Mouse (Mus musculus) forebrain, embryonic 14.5 days (tissue): ENCODE measurements around the gene Rgp1. TPM values are rescaled to one million over a fixed set of nuclear protein-coding genes. Genes with fewer than 3 reads are reported as not detected.

Experiments
- ATAC-seq: fragments of 200-750 bp; cut with Nextera tagmentation; 2 replicates; pipeline ENCODE4 v1.8.0; 2017; ENCODE audit warnings: mild to moderate bottlenecking, moderate library complexity
- DNase-seq: peaks from one replicate; pipeline ENCODE4 v3.0.0-alpha.2; 2015; ENCODE audit warnings: low spot score
- H3K27ac ChIP-seq: fragments of 300-500 bp; sonication (generic); 2 replicates; pipeline ENCODE4 v1.5.1; 2014; ENCODE audit warnings: low read depth, mild to moderate bottlenecking, control low read depth, low read length, moderate library complexity
- H3K27me3 ChIP-seq: fragments of 300-500 bp; sonication (generic); replicated peaks from 2 replicates; pipeline ENCODE4 v1.6.1; 2014; ENCODE audit warnings: low read length, control low read depth, mixed read lengths; ENCODE audit not compliant: control insufficient read depth, insufficient read depth
- H3K36me3 ChIP-seq: fragments of 300-500 bp; sonication (generic); 2 replicates; pipeline ENCODE4 v1.6.1; 2014; ENCODE audit warnings: low read length, control low read depth; ENCODE audit not compliant: control insufficient read depth, insufficient read depth
- H3K4me1 ChIP-seq: fragments of 300-500 bp; sonication (generic); 2 replicates; pipeline ENCODE4 v1.6.1; 2014; ENCODE audit warnings: antibody characterized with exemption, low read length, control low read depth; ENCODE audit not compliant: control insufficient read depth, insufficient read depth
- H3K4me2 ChIP-seq: fragments of 300-500 bp; sonication (generic); 2 replicates; pipeline ENCODE4 v1.6.1; 2014; ENCODE audit warnings: mild to moderate bottlenecking, control low read depth, low read length
- H3K4me3 ChIP-seq: fragments of 300-500 bp; sonication (generic); 2 replicates; pipeline ENCODE4 v1.5.1; 2014; ENCODE audit warnings: low read depth, low read length, control low read depth
- H3K9ac ChIP-seq: fragments of 300-500 bp; sonication (generic); 2 replicates; pipeline ENCODE4 v1.6.1; 2014; ENCODE audit warnings: mild to moderate bottlenecking, low read length, control low read depth, moderate library complexity
- H3K9me3 ChIP-seq: fragments of 300-500 bp; sonication (generic); replicated peaks from 2 replicates; pipeline ENCODE4 v1.6.1; 2016; ENCODE audit warnings: low read length, control low read depth, mixed read lengths; ENCODE audit not compliant: control insufficient read depth
- WGBS: fragments of 180-500 bp; shearing (Covaris S2); extraction: QIAGEN DNeasy Blood & Tissue Kit; methylation state at CpG from one replicate; pipeline ENCODE4 v1.1.7; 2014; 5-methylcytosine and 5-hydroxymethylcytosine counted together
- polyA plus RNA-seq: library from polyadenylated mRNA; unstranded; fragments of >200 nt; fragmentation: Nextera tagmentation; extraction: Ambion mirVana; gene quantifications from 2 replicates; pipeline ENCODE4 v1.2.1, GENCODE M21; 2014

The Rgp1 gene
- polyA plus RNA-seq, 1 experiment from 2014 or later = 10.4 TPM

GRCm38 (mm10) chr4:43598650-43599380, 20.3 kb downstream of the Rgp1 start:
- Histone ChIP-seq H3K9ac (no peak overlapping the region), H3K4me1 (no peaks in the 10 kb centered on the region), H3K36me3 (no peaks in the 10 kb centered on the region), H3K27me3 (no peaks in the 10 kb centered on the region), H3K4me3 (no peak overlapping the region), H3K9me3 (no peaks in the 10 kb centered on the region), H3K27ac (no peak overlapping the region), H3K4me2 (no peak overlapping the region)
- DNase-seq = no peak
- no peak for ATAC-seq
- 91% methylated on average over 7 of the region's 7 CpGs for WGBS

GRCm38 (mm10) chr4:43600195-43600934, 21.9 kb downstream of the Rgp1 start:
- H3K9me3 ChIP-seq = no peaks in the 10 kb centered on the region
- H3K4me3 ChIP-seq = no peak overlapping the region
- H3K36me3 ChIP-seq = no peaks in the 10 kb centered on the region
- no peak overlapping the region for H3K9ac ChIP-seq
- no peak for DNase-seq
- no peak overlapping the region for H3K27ac ChIP-seq
- no peaks in the 10 kb centered on the region for H3K27me3 ChIP-seq
- H3K4me1 ChIP-seq = no peaks in the 10 kb centered on the region
- H3K4me2 ChIP-seq = no peak overlapping the region
- ATAC-seq = no peak
- 75% methylated on average over 9 of the region's 9 CpGs for WGBS

GRCm38 (mm10) chr4:43604099-43604498, 25.6 kb downstream of the Rgp1 start:
- H3K4me1 ChIP-seq = no peaks in the 10 kb centered on the region
- H3K36me3 ChIP-seq = no peaks in the 10 kb centered on the region
- H3K9me3 ChIP-seq = no peaks in the 10 kb centered on the region
- H3K4me2 ChIP-seq = no peak overlapping the region
- H3K4me3 ChIP-seq = no peak overlapping the region
- no peak overlapping the region for H3K27ac ChIP-seq
- H3K9ac ChIP-seq = no peak overlapping the region
- ATAC-seq (no peak), DNase-seq (no peak)
- WGBS = 77% methylated on average over 3 of the region's 3 CpGs
- H3K27me3 ChIP-seq = no peaks in the 10 kb centered on the region

- Histone ChIP-seq H3K9ac (no peak overlapping the region), H3K27me3 (no peaks in the 10 kb centered on the region), H3K9me3 (no peaks in the 10 kb centered on the region), H3K4me2 (no peak overlapping the region), H3K27ac (no peak overlapping the region), H3K36me3 (no peaks in the 10 kb centered on the region), H3K4me1 (no peaks in the 10 kb centered on the region), H3K4me3 (no peak overlapping the region)
- ATAC-seq = no peak
- DNase-seq = no peak
- WGBS = 84% methylated on average over 9 of the region's 9 CpGs
These were observed 26.5 kb downstream of the Rgp1 start for GRCm38 (mm10) chr4:43604751-43605685.

- H3K4me1 ChIP-seq = no peaks in the 10 kb centered on the region
- 57% methylated on average over 10 of the region's 10 CpGs for WGBS
- H3K9ac ChIP-seq = no peak overlapping the region
- no peaks in the 10 kb centered on the region for H3K36me3 ChIP-seq
- H3K4me2 ChIP-seq = no peak overlapping the region
- H3K9me3 ChIP-seq = no peaks in the 10 kb centered on the region
- no peaks in the 10 kb centered on the region for H3K27me3 ChIP-seq
- DNase-seq (no peak), ATAC-seq (no peak)
- no peak overlapping the region for H3K27ac ChIP-seq
- H3K4me3 ChIP-seq = no peak overlapping the region
These were observed 34.0 kb downstream of the Rgp1 start for GRCm38 (mm10) chr4:43612534-43612933.

GRCm38 (mm10) chr4:43613060-43613730, 34.7 kb downstream of the Rgp1 start:
- ATAC-seq (no peak), DNase-seq (no peak)
- Histone ChIP-seq H3K27me3 (no peaks in the 10 kb centered on the region), H3K27ac (no peak overlapping the region), H3K9ac (no peak overlapping the region), H3K9me3 (no peaks in the 10 kb centered on the region), H3K4me3 (no peak overlapping the region), H3K4me2 (no peak overlapping the region), H3K4me1 (no peaks in the 10 kb centered on the region), H3K36me3 (no peaks in the 10 kb centered on the region)
- WGBS = 56% methylated on average over 3 of the region's 3 CpGs

- Histone ChIP-seq H3K9me3 (peaks cover 6% of the 10 kb centered on the region; the same call in 1 of the 2 replicates), H3K36me3 (no peaks in the 10 kb centered on the region), H3K4me3 (no peak overlapping the region), H3K4me1 (no peaks in the 10 kb centered on the region), H3K4me2 (no peak overlapping the region), H3K27ac (no peak overlapping the region), H3K27me3 (no peaks in the 10 kb centered on the region), H3K9ac (no peak overlapping the region)
- WGBS = 89% methylated on average over 4 of the region's 4 CpGs
- ATAC-seq (no peak), DNase-seq (no peak)
These were observed 41.7 kb downstream of the Rgp1 start for GRCm38 (mm10) chr4:43620146-43620778.
